Mouse (Mus musculus): ENCODE data around the gene Car7.

- TF ChIP-seq CTCF (IDR thresholded peaks at IDR 0.05; ENCODE audit: low read depth) (0 out of 2 replicates have a peak, but pooled peaks have one; percentile 8), EP300 (optimal IDR thresholded peaks at IDR 0.05) (no peak)
Measured at GRCm38 (mm10) chr8:104591133-104591834, 56.8 kb downstream of the Car7 start, which contains the start of gene Pdp2.
